Mouse (Mus musculus) limb, embryonic 10.5 days (tissue): ENCODE data around the gene Prdx2. TPM values are rescaled to one million over a fixed set of nuclear protein-coding genes. Genes with fewer than 3 reads are reported as not detected.

ENCODE experiments used
- DNase-seq: peaks from one replicate; pipeline ENCODE4 v3.0.0-alpha.2; 2017; ENCODE audit warnings: low spot score
- H3K27ac ChIP-seq: fragments of 300-500 bp; sonication (generic); 2 replicates; pipeline ENCODE4 v1.5.1; 2016; ENCODE audit warnings: mild to moderate bottlenecking
- H3K27me3 ChIP-seq: fragments of 300-500 bp; sonication (generic); 2 replicates; pipeline ENCODE4 v1.6.1; 2016; ENCODE audit warnings: low read depth, mild to moderate bottlenecking; ENCODE audit not compliant: poor library complexity, severe bottlenecking
- H3K36me3 ChIP-seq: fragments of 300-500 bp; sonication (generic); 2 replicates; pipeline ENCODE4 v1.6.1; 2016; ENCODE audit warnings: mild to moderate bottlenecking, moderate library complexity
- H3K4me1 ChIP-seq: fragments of 300-500 bp; sonication (generic); 2 replicates; pipeline ENCODE4 v1.6.1; 2016
- H3K4me3 ChIP-seq: fragments of 300-500 bp; sonication (generic); 2 replicates; pipeline ENCODE4 v1.5.1; 2016; ENCODE audit warnings: mild to moderate bottlenecking, moderate library complexity
- H3K9me3 ChIP-seq: fragments of 300-500 bp; sonication (generic); replicated peaks from 2 replicates; pipeline ENCODE4 v1.6.1; 2016; ENCODE audit warnings: mild to moderate bottlenecking
- WGBS: fragments of 180-500 bp; shearing (Covaris S2); methylation state at CpG from one replicate; pipeline ENCODE4 v1.1.7; 2016; 5-methylcytosine and 5-hydroxymethylcytosine counted together
- polyA plus RNA-seq: library from polyadenylated mRNA; unstranded; fragments of >200 nt; fragmentation: Nextera tagmentation; extraction: Ambion mirVana; gene quantifications from 2 replicates; pipeline ENCODE4 v1.2.1, GENCODE M21; 2016

Gene Prdx2
- polyA plus RNA-seq, 1 experiment from 2014 or later: 1,260 TPM

- 3% methylated on average over 25 of the region's 25 CpGs for WGBS
- Histone ChIP-seq H3K27me3 (peaks cover 33% of the 10 kb centered on the region), H3K36me3 (peaks cover 33% of the 10 kb centered on the region), H3K4me3 (peak overlapping the region; percentile 63), H3K27ac (peak overlapping the region; percentile 85), H3K9me3 (no peaks in the 10 kb centered on the region), H3K4me1 (peaks cover 71% of the 10 kb centered on the region)
- DNase-seq: no peak
These were observed 7.5 kb downstream of the Prdx2 start for GRCm38 (mm10) chr8:84976763-84977434.

- DNase-seq: peak; percentile 75
- H3K4me3 ChIP-seq: peak overlapping the region; percentile 63
- peaks cover 33% of the 10 kb centered on the region for H3K27me3 ChIP-seq
- WGBS: under 1% methylated on average over 70 of the region's 70 CpGs
- H3K36me3 ChIP-seq: peaks cover 25% of the 10 kb centered on the region
- H3K4me1 ChIP-seq: peaks cover 76% of the 10 kb centered on the region
- H3K9me3 ChIP-seq: no peaks in the 10 kb centered on the region
- peak overlapping the region; percentile 85 for H3K27ac ChIP-seq
These were observed 8.3 kb downstream of the Prdx2 start for GRCm38 (mm10) chr8:84977435-84978247.

DNA sequence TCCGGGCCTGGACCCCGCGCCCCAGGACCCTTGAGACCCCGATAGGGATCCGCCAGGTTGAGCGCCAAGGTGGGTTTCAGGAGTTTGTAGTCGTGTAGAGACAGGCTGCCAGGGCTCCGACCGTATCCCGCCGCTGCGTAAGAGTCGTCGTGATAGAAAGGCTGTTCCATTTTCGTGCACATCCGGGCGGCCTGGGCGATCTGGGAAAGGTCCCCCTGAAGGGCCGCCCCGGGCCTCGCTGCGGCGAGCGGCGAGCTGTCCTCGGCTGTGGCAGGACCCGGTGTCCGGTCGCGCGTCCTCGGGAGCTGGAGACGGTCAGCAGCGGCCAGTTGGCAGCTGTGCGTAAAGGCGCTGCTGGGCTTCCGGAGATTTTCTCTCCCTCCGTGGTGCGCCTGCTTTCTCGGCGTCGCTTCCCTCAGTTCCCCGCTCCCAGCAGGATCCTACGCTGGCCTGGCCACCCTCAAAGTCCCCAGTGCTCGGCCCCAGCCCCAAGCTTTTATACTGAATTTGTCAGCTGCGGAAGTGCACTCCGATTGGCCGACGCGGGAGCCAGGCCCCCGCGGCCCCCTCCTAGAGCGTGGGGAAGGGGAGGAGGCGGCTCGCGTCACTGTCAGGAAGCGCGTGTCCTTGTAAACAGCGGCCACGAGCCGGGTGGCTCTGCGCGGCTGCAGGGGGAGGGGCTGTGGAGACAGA, 9.0 kb downstream of the Prdx2 start, which contains the start of gene Junb:
TSS of gene Junb (minus strand) at position 471 of the 693 bp plus-strand sequence.
- peak within 1 kb of the TSS; percentile 63 for H3K4me3 ChIP-seq
- H3K27ac ChIP-seq: peak within 1 kb of the TSS; percentile 86
- H3K4me1 ChIP-seq: peaks cover 76% of the 10 kb centered on the region
- no peaks in the 10 kb centered on the region for H3K9me3 ChIP-seq
- WGBS: under 1% methylated on average over 63 of the region's 63 CpGs
- DNase-seq: peak; percentile 87
- peaks cover 33% of the 10 kb centered on the region for H3K27me3 ChIP-seq
- peaks cover 18% of the 10 kb centered on the region for H3K36me3 ChIP-seq

DNA sequence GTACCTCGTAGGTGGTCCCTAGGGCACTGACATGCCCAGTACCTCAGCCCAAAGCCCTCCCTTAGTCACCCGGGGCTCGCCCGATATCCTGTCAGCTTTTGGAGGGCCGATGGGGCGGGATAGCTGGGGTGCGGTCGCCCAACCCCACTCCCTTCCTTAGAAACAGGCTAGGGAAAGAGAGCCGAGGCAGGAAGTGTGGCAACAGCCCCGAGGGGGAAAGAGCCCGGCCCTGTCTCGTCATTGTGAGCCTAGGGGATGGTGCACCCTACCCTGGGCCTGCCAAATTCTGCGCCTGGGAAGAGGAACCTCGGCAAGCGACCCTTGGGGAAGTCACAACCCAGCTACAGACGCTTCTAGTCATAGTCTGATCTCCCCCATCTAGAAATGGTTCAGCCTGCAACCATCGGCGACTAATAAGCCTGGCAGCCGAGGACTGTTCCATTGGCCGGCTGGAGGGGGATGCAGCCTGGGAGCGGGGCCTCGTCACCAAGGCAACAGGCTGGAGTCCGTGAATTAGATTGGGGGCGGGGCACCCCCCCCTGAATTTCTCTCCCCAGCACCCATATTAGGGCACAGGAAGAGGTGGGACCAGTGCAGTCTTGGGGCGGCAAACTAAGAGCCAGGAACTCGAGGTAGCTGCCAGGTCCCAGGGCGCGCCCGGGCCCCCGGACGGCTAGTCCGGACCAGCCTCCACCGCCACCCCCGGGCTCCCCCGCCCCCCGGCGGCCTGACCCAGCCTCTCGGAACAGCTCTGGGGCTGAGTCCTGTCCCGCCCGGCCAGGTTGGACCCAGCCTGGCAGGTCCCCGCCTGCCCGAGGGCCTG, 10.4 kb downstream of the Prdx2 start:
- Histone ChIP-seq H3K9me3 (no peaks in the 10 kb centered on the region), H3K27me3 (peaks cover 33% of the 10 kb centered on the region), H3K27ac (peak overlapping the region; percentile 86), H3K36me3 (peaks cover 3% of the 10 kb centered on the region), H3K4me1 (peaks cover 86% of the 10 kb centered on the region), H3K4me3 (peak overlapping the region; percentile 63)
- DNase-seq: peak; percentile 92
- 5% methylated on average over 37 of the region's 42 CpGs for WGBS

DNA sequence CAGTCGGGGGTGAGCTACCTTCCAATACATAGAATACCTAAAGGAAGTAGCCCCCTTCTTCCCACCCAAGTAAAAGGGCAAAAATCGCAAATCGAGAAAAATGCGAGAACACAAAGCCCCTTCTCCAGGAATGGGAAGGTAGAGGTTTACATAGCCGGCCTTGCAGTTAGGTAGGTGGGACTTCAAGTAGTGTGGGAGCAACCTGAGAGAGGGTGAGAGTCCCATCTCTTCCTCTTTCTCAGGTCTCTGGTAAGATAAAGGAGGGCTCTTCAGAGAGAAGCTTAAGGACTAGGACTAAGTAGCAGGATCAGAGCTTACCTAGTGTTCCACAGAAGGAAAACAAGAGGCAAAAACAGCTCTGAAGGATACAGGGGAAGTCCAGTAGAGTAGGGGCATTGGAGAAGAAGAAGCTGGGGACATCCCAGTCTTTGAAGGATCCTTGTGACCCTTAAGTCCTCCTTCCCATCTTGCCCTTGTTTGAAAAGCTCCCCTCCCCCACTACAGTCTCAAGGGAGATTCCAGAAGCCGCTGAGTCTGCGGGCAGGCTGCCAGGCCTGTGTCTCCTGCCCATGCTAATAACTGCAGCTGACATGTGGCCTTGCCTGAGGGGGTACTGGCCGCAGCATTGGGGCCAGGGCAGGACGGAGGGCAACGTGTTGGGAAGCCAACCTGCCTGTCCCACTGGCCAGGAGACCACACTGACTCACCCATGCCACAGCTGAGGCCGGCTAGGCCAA, 11.4 kb downstream of the Prdx2 start:
- peaks cover 33% of the 10 kb centered on the region for H3K27me3 ChIP-seq
- 36% methylated on average over 11 of the region's 11 CpGs for WGBS
- H3K9me3 ChIP-seq: no peaks in the 10 kb centered on the region
- H3K4me3 ChIP-seq: peak overlapping the region; percentile 63; the same call in 1 of the 2 replicates
- H3K4me1 ChIP-seq: peaks cover 89% of the 10 kb centered on the region
- H3K27ac ChIP-seq: peak overlapping the region; percentile 86
- DNase-seq: no peak
- no peaks in the 10 kb centered on the region for H3K36me3 ChIP-seq

DNA sequence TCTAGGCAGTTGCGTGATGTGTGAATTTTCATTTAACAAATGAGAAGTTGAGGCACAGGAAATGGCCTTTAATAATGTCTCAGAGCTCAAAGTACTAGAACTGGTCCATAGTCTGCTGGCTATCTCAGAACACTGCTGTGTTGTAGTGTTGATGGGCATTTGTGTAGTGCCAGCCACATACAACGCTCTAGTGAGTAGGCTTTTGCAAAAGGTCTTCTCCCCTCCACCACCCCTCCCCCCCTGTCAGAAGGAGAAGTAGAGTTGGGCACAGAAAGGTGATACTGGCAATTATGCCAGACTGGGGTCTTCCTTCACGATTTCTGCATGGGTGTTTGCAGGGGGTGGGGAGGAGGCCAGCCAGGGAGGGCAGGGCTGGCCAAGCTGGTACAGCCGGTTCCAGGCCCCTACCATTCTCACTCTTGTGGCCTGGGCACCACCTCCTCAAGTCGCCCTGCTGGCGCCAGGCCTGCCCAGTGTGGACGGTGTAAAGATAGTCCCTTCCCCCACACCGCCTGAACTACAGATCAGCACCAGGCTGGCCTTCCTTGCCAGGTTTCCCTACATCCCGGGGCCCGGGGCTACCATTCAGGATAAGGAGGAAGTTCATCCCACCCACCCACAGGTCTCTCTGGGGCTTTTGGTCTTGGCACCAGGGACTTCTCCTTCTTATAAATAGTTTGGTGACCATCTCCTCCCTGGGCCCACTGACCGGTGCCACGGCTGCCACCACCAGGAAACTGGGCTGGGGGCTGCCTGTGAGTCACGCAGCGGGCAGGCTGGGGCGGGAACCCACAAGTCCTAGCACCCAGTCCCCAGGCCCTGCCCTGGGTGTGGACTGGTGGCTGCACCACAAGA, 12.5 kb downstream of the Prdx2 start:
- no peak for DNase-seq
- WGBS: 80% methylated on average over 15 of the region's 15 CpGs
- H3K4me3 ChIP-seq: no peak overlapping the region
- H3K27me3 ChIP-seq: peaks cover 37% of the 10 kb centered on the region
- H3K9me3 ChIP-seq: no peaks in the 10 kb centered on the region
- H3K4me1 ChIP-seq: peaks cover 86% of the 10 kb centered on the region
- peak overlapping the region; percentile 56 for H3K27ac ChIP-seq
- no peaks in the 10 kb centered on the region for H3K36me3 ChIP-seq

GRCm38 (mm10) chr8:84982499-84983011, 13.2 kb downstream of the Prdx2 start:
- peak overlapping the region; percentile 56 for H3K27ac ChIP-seq
- DNase-seq: no peak
- no peak overlapping the region for H3K4me3 ChIP-seq
- H3K27me3 ChIP-seq: peaks cover 37% of the 10 kb centered on the region
- no peaks in the 10 kb centered on the region for H3K9me3 ChIP-seq
- H3K4me1 ChIP-seq: peaks cover 80% of the 10 kb centered on the region
- 76% methylated on average over 3 of the region's 3 CpGs for WGBS
- no peaks in the 10 kb centered on the region for H3K36me3 ChIP-seq

GRCm38 (mm10) chr8:84984294-84985048, 15.1 kb downstream of the Prdx2 start:
- WGBS: 6% methylated on average over 16 of the region's 16 CpGs

GRCm38 (mm10) chr8:84985049-84985683, 15.8 kb downstream of the Prdx2 start:
- no peak for DNase-seq
- Histone ChIP-seq H3K27ac (peak overlapping the region; percentile 89), H3K9me3 (no peaks in the 10 kb centered on the region), H3K4me1 (peaks cover 67% of the 10 kb centered on the region), H3K36me3 (no peaks in the 10 kb centered on the region), H3K4me3 (peak overlapping the region; percentile 66), H3K27me3 (peaks cover 28% of the 10 kb centered on the region)
- under 1% methylated on average over 23 of the region's 23 CpGs for WGBS

More at GRCm38 (mm10) chr8:84984294-84985048, 15.1 kb downstream of the Prdx2 start:
- Histone ChIP-seq H3K9me3 (no peaks in the 10 kb centered on the region), H3K4me1 (peaks cover 67% of the 10 kb centered on the region), H3K27me3 (peaks cover 30% of the 10 kb centered on the region), H3K36me3 (no peaks in the 10 kb centered on the region), H3K4me3 (peak overlapping the region; percentile 66), H3K27ac (peak overlapping the region; percentile 89)
- peak; percentile 42 for DNase-seq
